Mouse (Mus musculus) fat pad, adult 2 months (tissue): Measurements from ENCODE around the gene Slc4a8.

Experiments
- DNase-seq: peaks from one replicate; pipeline ENCODE4 v3.0.0-alpha.2; 2011; ENCODE audit warnings: low read depth, low spot score; ENCODE audit errors: extremely low read depth

The Slc4a8 gene

DNA sequence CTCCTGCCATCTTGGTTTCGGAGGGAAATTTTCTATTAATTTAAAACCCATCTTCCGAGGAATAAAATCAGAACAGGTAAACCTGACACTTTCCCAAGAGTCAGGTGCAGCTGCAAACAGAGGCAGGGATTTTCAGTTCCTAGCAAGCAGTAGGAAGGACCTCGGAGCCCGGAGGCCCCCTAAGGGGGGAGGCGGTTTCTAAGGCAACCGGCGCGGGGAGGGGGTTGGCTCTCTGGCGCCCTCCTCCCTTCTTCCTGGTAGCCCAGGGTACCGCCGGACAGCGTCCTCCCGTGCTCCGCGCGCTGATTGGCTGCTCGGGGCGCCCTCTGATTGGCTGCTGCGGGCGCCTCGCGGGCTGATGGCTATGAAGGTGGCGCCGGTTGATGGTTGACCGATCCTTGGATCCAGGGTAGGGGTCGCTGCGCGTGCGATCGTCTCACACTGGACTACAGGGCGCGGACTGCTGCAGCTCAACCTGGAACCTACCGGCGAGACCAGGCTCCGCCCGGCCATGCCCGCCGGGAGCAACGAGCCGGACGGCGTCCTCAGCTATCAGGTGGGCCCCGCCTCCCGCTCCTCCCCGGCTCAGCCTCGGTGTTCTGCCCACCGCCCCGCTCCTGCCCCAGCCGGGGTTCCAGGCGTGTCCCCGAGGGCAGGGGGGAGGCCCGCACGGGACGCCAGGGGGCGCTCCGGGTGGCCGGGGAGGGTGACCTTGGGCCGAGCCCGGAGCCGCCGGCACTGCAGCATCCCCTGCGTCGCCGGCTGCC, at the start of gene Slc4a8:
Slc4a8 (plus strand) TSS at position 329 of the 767 bp plus-strand sequence.
- no peak for DNase-seq

GRCm38 (mm10) chr15:100714470-100714869, 47.1 kb upstream of the Slc4a8 start:
- no peak for DNase-seq

GRCm38 (mm10) chr15:100715399-100715993, 46.1 kb upstream of the Slc4a8 start:
- no peak for DNase-seq

GRCm38 (mm10) chr15:100717933-100718332, 43.6 kb upstream of the Slc4a8 start:
- DNase-seq = no peak

DNA sequence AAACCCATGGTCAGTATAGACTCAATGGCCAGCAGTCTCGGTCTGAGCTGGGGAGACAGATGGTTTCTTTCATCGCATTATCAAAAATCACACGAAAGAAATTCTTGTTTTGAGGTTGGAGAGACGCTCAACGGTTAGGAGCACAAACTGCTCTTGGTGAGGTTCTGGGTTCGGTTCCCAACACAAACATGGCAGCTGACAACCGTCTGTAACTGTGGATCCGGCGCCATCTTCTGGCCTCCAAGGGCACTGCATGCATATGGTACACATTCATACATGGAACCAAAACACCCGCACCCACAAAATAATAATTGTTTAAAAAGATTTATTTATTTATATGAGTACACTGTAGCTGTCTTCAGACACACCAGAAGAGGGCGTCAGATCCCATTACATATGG, 43.0 kb upstream of the Slc4a8 start:
- DNase-seq = no peak

- no peak for DNase-seq
Observed at GRCm38 (mm10) chr15:100719217-100719616, 42.3 kb upstream of the Slc4a8 start.

DNA sequence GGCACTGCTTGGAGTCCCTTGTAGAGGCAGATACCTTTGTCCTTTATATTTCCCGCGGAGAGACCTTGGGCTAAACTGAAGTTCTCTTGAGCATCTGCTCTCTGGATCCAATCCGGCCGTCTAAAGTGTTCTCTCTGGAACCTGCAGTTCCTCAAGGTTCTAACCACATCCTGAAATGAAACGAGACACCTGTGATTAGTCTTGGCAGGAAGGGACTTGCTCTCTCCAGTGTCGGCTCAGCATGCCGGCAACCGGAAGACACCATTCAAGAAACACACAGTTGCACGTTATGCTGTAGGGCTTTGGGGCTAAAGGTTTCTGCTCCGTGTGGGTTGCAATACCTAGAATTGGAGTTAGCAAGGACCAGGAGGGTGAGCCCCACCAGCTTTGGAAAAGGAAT, 41.5 kb upstream of the Slc4a8 start:
- DNase-seq = no peak

DNA sequence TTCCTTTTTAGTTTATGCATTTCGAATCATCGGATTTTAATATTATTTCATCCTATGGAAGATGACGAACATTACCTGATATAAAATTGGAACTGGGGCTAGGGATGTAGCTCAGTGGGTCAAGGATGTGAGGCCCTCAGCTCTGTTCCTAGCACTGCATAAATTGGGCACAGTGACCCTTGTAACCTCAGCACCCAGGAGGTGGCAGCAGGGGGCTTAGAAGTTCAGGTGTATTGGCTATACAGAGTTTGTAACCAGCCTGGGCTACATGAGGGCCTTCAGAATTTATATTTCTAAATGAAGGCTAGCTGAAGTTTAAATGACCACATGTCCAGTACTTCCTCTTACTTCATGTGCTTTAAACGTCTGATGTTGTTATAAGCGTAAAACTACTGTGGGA, 40.1 kb upstream of the Slc4a8 start:
- no peak for DNase-seq

DNA sequence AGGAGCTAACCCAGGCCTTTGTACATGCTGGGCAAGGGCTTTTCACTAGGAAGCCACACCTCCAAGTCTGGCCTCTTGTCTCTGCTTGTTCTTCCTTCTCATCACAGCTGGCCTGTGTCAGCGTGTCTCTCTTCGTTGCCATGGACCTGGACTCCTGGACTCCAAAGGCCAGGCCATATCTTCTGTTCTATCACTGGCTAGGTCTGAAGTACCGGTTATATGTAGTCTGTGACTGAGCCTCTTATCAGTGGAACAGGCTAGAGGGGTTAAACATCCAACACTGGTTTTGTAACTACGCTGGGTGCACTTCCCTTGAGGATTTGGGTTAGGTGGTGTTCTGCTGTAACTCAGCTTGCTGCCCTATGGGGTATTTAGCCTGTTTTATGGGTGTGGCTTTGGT, 39.5 kb upstream of the Slc4a8 start:
- no peak for DNase-seq

- DNase-seq = no peak
Observed at GRCm38 (mm10) chr15:100722564-100722963, 39.0 kb upstream of the Slc4a8 start.

DNA sequence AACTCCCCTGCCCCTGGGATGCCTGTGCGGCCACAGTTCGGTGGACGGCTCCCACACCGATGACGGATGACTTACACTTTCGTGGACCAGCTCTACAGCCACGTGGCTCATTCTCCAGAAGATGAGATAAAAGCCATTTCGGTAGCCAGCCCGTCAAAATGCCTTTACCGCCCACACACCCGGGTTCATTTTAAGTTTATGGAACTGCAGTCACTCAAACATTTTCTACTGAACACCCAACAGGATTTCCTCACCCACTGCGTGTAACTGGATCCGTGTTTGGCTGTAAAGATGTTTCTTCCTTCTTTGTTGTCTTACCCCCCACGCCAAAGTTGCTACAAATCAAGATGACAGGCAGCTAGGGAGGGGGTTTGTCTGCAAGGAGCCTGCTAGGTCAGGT, 38.0 kb upstream of the Slc4a8 start:
- DNase-seq = no peak

- no peak for DNase-seq
Observed at GRCm38 (mm10) chr15:100726721-100727120, 34.8 kb upstream of the Slc4a8 start.

GRCm38 (mm10) chr15:100727834-100728233, 33.7 kb upstream of the Slc4a8 start:
- DNase-seq = no peak

DNA sequence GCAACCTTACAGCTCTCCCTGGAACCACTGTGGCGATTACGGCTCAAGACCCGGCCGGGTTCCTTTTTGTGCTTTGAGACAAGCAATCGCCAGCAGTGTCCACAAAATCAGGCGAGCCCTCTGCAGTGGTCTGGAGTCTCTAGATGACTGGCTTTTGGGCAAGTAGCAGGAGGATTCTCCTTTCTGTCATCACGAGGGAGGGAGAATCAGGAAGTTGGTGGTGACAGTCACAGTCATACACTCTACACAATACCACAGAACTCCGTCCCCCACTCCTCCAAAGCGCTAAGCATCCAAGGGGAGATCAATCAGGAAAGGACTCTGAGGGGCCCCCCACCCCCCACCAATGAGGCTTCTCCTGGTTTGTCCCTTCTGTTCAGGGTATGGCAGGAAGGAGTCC, 33.0 kb upstream of the Slc4a8 start:
- DNase-seq = no peak

DNA sequence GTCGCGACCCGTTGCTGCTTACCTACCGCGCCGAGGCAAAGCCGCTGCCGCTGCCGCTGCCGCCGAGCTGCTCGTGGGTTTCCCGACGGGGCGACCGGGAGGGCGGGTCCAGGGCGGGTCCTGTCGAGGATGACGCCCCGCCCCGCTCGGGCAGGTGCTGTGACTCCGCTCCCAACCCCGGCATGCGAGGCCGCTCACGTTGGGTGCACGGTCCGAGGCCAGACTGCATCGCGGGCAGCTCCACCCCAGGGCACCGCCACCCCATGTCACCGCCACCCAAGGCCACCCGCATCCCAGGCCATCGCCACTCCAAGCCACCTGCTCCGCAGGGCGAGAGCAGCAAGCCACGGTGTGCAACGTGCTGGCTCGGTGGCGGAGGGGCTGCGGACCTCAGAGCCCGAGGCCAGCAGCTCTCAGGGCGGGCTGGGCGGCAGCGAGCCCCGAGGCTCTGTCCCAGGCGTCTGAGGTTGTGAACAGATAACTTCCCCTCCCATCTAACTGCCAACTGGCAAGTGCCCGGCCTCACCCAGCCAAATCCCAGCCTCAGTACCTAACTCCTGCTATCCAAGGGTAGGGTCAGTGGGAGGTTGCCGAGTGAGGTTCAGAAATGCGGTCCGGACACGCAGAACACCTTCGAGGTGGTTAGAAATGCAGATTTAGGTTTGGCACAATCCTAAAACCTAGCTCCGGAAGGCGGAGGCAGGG, 32.1 kb upstream of the Slc4a8 start, which contains the start of gene Galnt6:
Galnt6 (minus strand) TSS at position 96 of the 705 bp plus-strand sequence.
- no peak for DNase-seq

DNA sequence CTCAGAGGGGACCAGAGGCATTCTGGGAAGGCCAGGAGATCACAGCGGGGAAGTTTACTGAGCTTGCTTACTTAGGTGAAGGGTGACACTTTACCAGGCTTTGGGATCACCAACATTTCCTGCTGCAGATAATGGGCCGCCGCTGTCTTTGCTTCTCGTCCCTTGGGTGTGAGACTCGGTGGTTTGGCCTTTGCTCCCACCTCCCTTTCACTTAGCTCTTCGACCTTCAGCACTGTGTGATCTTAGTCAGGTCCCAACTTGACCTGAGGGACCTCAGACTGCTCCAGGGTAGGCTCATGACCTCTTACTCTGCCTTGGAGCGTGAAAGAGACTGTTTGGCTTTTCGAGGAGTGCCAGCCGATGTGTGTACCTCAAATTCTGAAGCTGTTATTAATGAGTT, 30.5 kb upstream of the Slc4a8 start:
- DNase-seq = no peak

DNA sequence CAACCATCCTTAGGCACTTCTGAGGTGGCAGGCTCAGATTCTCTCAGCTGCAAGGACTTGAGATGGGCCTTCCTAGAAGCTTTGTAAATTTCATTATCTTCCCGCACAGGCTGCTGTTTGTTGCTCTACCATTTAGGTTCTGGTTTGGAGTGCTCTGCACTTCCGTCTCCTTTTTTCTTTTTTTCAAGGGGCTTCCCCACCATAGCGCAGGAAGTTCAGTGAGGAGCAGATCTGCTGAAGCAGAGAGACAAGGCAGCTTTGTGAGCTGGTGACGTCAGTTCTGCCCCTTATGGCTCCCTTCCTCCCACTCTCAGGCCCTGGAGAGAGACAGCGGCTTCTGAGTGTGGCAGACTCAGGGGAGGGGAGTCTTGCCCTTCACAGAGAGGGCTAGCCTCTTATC, 29.0 kb upstream of the Slc4a8 start:
- DNase-seq = no peak

DNA sequence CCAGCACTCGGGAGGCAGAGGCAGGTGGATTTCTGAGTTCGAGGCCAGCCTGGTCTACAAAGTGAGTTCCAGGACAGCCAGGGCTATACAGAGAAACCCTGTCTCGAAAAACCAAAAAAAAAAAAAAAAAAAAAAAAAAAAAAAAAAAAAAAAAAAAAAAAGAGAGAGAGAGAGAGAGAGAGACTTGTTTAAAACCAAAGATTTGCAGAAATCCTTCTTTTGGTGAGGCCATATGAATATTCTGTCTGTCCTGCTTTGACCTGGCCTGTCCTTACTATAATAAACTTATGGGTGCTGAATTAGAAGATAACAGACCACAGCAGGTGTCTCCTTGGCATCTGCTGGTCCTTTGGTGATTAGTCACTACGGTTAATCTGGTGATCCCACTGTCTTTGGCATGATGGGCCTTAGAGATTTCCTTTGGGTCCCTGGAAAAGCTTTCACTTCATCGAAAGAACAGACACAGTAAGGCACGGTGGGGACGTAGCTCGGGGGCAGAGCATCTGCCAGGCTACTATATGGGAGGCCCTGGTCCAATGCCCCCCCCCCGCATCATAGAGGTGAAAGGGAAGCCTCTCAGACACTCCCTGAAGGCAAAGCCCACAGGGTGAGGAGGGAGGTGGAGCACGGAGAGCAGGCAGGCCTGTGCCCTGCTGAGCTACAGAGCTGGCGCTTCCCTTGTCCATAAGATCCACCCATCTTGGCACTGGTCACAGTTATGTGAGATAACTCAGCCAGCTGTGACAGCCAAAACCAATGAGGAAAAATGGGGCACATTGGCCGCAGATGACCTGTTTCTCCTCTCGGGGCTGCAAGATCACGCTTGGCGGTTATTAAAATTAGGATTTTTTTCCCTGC, 26.2 kb upstream of the Slc4a8 start:
- DNase-seq = no peak

GRCm38 (mm10) chr15:100735953-100736300, 25.6 kb upstream of the Slc4a8 start:
- DNase-seq = no peak

GRCm38 (mm10) chr15:100737667-100738066, 23.9 kb upstream of the Slc4a8 start:
- DNase-seq = no peak

GRCm38 (mm10) chr15:100738351-100738781, 23.2 kb upstream of the Slc4a8 start:
- DNase-seq = no peak
